Mouse (Mus musculus) embryonic facial prominence, embryonic 10.5 days (tissue): ENCODE measurements around the gene Mfap2. TPM values are rescaled to one million over a fixed set of nuclear protein-coding genes. Genes with fewer than 3 reads are reported as not detected.

Experiments
- DNase-seq: peaks from one replicate; pipeline ENCODE4 v3.0.0-alpha.2; 2017; ENCODE audit warnings: low spot score
- H3K27ac ChIP-seq: fragments of 300-500 bp; sonication (generic); replicated peaks from 2 replicates; pipeline ENCODE4 v1.5.1; 2016; ENCODE audit warnings: mild to moderate bottlenecking
- H3K27me3 ChIP-seq: fragments of 300-500 bp; sonication (generic); replicated peaks from 2 replicates; pipeline ENCODE4 v1.6.1; 2016; ENCODE audit warnings: low read depth, mild to moderate bottlenecking; ENCODE audit not compliant: poor library complexity, severe bottlenecking
- H3K36me3 ChIP-seq: fragments of 300-500 bp; sonication (generic); replicated peaks from 2 replicates; pipeline ENCODE4 v1.6.1; 2016; ENCODE audit warnings: mild to moderate bottlenecking, moderate library complexity
- H3K4me1 ChIP-seq: fragments of 300-500 bp; sonication (generic); 2 replicates; pipeline ENCODE4 v1.6.1; 2016
- H3K4me3 ChIP-seq: fragments of 300-500 bp; sonication (generic); 2 replicates; pipeline ENCODE4 v1.5.1; 2016; ENCODE audit warnings: mild to moderate bottlenecking, moderate library complexity
- H3K9me3 ChIP-seq: fragments of 300-500 bp; sonication (generic); 2 replicates; pipeline ENCODE4 v1.6.1; 2016; ENCODE audit warnings: mild to moderate bottlenecking
- WGBS: fragments of 180-500 bp; shearing (Covaris S2); methylation state at CpG from one replicate; pipeline ENCODE4 v1.1.7; 2016; 5-methylcytosine and 5-hydroxymethylcytosine counted together
- polyA plus RNA-seq: library from polyadenylated mRNA; unstranded; fragments of >200 nt; fragmentation: Nextera tagmentation; extraction: Ambion mirVana; gene quantifications from 2 replicates; pipeline ENCODE4 v1.2.1, GENCODE M21; 2016

Gene Mfap2
- polyA plus RNA-seq, result 399 and 480 TPM in 2 replicates

GRCm38 (mm10) chr4:141010118-141010517, at the start of gene Mfap2:
Mfap2 (plus strand) TSS chr4:141010418.
- WGBS, result 11% methylated on average over 7 of the region's 7 CpGs
- H3K27me3 ChIP-seq, result no peaks in the 10 kb centered on the region
- H3K9me3 ChIP-seq, result 0 out of 2 replicates have a peak, but pooled peaks cover 3% of the 10 kb centered on the region
- H3K4me1 ChIP-seq, result peaks cover 35% of the 10 kb centered on the region
- H3K27ac ChIP-seq, result peak within 1 kb of the TSS; percentile 97
- peaks cover 64% of the 10 kb centered on the region for H3K36me3 ChIP-seq
- H3K4me3 ChIP-seq, result peak within 1 kb of the TSS; percentile 76
- DNase-seq, result no peak

GRCm38 (mm10) chr4:140960781-140961466, 49.3 kb upstream of the Mfap2 start, which contains the start of gene Sdhb:
Sdhb (plus strand) TSS chr4:140961203.
- Histone ChIP-seq H3K27ac (peak within 1 kb of the TSS; percentile 95), H3K27me3 (peaks cover 7% of the 10 kb centered on the region; the same call in 1 of the 2 replicates), H3K9me3 (no peaks in the 10 kb centered on the region), H3K4me3 (peak within 1 kb of the TSS; percentile 93), H3K36me3 (peaks cover 8% of the 10 kb centered on the region), H3K4me1 (peaks cover 55% of the 10 kb centered on the region)
- DNase-seq, result peak; percentile 99
- WGBS, result 4% methylated on average over 37 of the region's 37 CpGs

DNA sequence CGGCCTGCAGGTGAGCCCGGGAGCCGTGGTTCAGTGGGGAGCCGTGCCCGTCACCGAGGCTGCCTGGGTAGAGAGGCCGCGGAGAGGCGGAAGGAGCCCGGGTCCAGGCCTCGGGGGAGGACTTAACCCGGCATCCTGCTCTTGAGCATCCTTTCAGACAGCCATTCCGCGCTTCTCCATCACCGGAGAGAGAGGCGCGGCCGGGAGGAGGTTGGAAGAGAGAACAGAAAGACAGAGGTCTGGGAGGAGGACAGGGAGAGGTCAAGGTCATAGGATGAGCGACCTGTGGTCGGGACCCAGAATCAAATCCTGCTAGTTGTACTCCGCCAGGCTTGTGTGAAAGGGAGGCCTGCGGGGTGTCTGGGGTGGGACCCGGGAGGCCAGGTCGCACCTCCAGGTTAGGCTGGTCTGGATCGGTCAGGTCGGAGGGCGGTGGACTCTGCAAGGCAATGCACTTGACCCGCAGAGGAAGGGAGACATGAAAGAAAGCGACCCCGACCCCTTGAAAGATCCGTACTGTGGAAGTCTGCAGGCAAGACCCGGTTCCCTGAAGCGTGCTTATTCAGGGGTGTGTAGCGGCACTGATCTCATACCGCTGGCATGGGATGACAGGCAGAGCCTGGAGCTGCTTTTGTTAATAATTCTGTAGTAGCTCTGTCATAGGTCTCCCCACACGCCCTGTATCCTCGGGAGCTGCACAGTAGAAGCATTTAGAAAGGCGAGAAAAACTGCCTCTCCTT, 48.6 kb upstream of the Mfap2 start:
- no peak for DNase-seq
- Histone ChIP-seq H3K9me3 (no peaks in the 10 kb centered on the region), H3K27me3 (peaks cover 6% of the 10 kb centered on the region; the same call in 1 of the 2 replicates), H3K36me3 (peaks cover 15% of the 10 kb centered on the region), H3K4me1 (peaks cover 54% of the 10 kb centered on the region), H3K4me3 (peak overlapping the region; percentile 93), H3K27ac (peak overlapping the region; percentile 95)
- 2% methylated on average over 38 of the region's 38 CpGs for WGBS

DNA sequence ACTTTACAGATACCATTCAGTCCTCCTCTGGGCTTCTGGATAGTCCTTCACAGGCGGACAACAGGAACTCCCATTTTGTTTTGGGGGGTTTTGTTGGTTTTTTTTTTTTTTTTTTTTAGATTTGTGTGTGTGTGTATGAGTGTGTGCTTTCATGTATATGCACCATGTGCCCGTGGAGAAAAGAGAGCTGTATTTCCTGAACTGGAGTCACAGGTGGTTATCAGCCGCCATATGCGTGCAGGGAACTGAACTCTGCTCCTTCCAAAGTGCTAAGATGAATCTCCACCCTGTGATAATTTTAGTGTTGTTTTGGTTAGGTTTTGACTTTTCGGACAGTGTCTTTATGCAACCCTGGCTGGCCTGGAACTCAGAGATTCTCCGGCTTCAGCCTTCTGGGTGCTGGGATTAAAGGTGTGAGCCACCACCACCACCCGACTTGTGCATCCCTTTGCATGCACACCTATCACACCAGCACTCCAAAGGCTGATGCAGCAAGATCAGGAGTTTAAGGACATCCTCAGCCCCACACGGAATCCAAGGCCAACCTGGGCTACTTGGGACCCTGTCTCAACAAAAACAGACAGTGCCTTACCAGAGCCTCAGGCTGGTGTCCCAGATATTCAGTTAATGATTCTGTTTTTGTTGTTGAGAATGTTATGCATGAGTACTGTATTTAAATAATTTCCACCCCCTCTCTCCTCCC, 47.9 kb upstream of the Mfap2 start:
- WGBS, result 79% methylated on average over 8 of the region's 8 CpGs
- Histone ChIP-seq H3K4me3 (peak overlapping the region; percentile 93), H3K4me1 (peaks cover 46% of the 10 kb centered on the region), H3K27ac (peak overlapping the region; percentile 95; the same call in 1 of the 2 replicates), H3K36me3 (peaks cover 22% of the 10 kb centered on the region), H3K27me3 (no peaks in the 10 kb centered on the region), H3K9me3 (no peaks in the 10 kb centered on the region)
- DNase-seq, result no peak

- peaks cover 28% of the 10 kb centered on the region for H3K36me3 ChIP-seq
- H3K4me1 ChIP-seq, result peaks cover 41% of the 10 kb centered on the region
- peak overlapping the region; percentile 93 for H3K4me3 ChIP-seq
- H3K27ac ChIP-seq, result no peak overlapping the region
- no peak for DNase-seq
- 48% methylated on average over 5 of the region's 5 CpGs for WGBS
- no peaks in the 10 kb centered on the region for H3K9me3 ChIP-seq
- H3K27me3 ChIP-seq, result no peaks in the 10 kb centered on the region
Measured at GRCm38 (mm10) chr4:140962950-140963349, 47.3 kb upstream of the Mfap2 start.

- Histone ChIP-seq H3K9me3 (no peaks in the 10 kb centered on the region), H3K4me1 (peaks cover 33% of the 10 kb centered on the region), H3K27me3 (no peaks in the 10 kb centered on the region), H3K4me3 (no peak overlapping the region), H3K36me3 (peaks cover 38% of the 10 kb centered on the region), H3K27ac (no peak overlapping the region)
- no peak for DNase-seq
- 85% methylated on average over 9 of the region's 9 CpGs for WGBS
Measured at GRCm38 (mm10) chr4:140963941-140964597, 46.1 kb upstream of the Mfap2 start.

GRCm38 (mm10) chr4:140964620-140965019, 45.6 kb upstream of the Mfap2 start:
- no peaks in the 10 kb centered on the region for H3K9me3 ChIP-seq
- no peaks in the 10 kb centered on the region for H3K27me3 ChIP-seq
- no peak overlapping the region for H3K27ac ChIP-seq
- H3K4me3 ChIP-seq, result no peak overlapping the region
- DNase-seq, result peak; percentile 78
- WGBS, result 20% methylated on average over 7 of the region's 7 CpGs
- peaks cover 33% of the 10 kb centered on the region for H3K4me1 ChIP-seq
- peaks cover 43% of the 10 kb centered on the region for H3K36me3 ChIP-seq

GRCm38 (mm10) chr4:140967386-140968159, 42.6 kb upstream of the Mfap2 start:
- no peak overlapping the region for H3K4me3 ChIP-seq
- peaks cover 73% of the 10 kb centered on the region for H3K36me3 ChIP-seq
- 86% methylated on average over 11 of the region's 11 CpGs for WGBS

GRCm38 (mm10) chr4:140971691-140972090, 38.5 kb upstream of the Mfap2 start:
- Histone ChIP-seq H3K27me3 (no peaks in the 10 kb centered on the region), H3K4me3 (no peak overlapping the region), H3K9me3 (no peaks in the 10 kb centered on the region), H3K27ac (no peak overlapping the region), H3K4me1 (no peaks in the 10 kb centered on the region), H3K36me3 (peaks cover 98% of the 10 kb centered on the region)
- WGBS, result 90% methylated on average over 13 of the region's 13 CpGs
- DNase-seq, result no peak

More at GRCm38 (mm10) chr4:140967386-140968159, 42.6 kb upstream of the Mfap2 start:
- H3K4me1 ChIP-seq, result peaks cover 10% of the 10 kb centered on the region
- no peaks in the 10 kb centered on the region for H3K27me3 ChIP-seq
- no peaks in the 10 kb centered on the region for H3K9me3 ChIP-seq
- no peak for DNase-seq
- no peak overlapping the region for H3K27ac ChIP-seq

GRCm38 (mm10) chr4:140974408-140974807, 35.8 kb upstream of the Mfap2 start:
- H3K36me3 ChIP-seq, result peaks cover 100% of the 10 kb centered on the region
- no peak for DNase-seq

DNA sequence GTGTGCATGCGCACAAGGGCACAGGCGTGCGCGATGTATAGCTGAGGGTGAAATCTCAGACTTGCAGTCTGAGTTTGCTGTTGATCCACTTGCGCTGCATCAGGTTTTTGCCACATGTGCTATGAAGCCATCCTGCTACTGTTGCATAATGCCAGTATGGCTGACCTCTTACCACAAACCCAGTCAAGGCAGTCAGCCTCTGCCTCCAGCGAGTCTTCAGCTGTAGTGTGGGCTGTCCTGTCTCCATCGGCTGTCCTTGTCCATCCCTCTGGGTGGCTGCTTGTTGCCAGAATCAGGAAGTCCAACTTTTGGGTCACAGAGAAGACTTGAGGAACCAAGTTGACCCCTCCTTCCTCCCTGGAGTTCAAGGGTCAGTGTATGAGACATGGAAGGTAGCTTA, 34.9 kb upstream of the Mfap2 start:
- Histone ChIP-seq H3K9me3 (no peaks in the 10 kb centered on the region), H3K27me3 (no peaks in the 10 kb centered on the region), H3K4me1 (no peaks in the 10 kb centered on the region), H3K4me3 (no peak overlapping the region), H3K27ac (no peak overlapping the region), H3K36me3 (peaks cover 100% of the 10 kb centered on the region)
- no peak for DNase-seq
- WGBS, result 97% methylated on average over 7 of the region's 7 CpGs

More at GRCm38 (mm10) chr4:140974408-140974807, 35.8 kb upstream of the Mfap2 start:
- Histone ChIP-seq H3K27ac (no peak overlapping the region), H3K4me1 (no peaks in the 10 kb centered on the region), H3K27me3 (no peaks in the 10 kb centered on the region), H3K4me3 (no peak overlapping the region), H3K9me3 (no peaks in the 10 kb centered on the region)
- WGBS, result 92% methylated on average over 6 of the region's 6 CpGs
